Mouse (Mus musculus): ENCODE measurements around the gene Gm28041. TPM values are rescaled to one million over a fixed set of nuclear protein-coding genes. Genes with fewer than 3 reads are reported as not detected.
A peak's percentile ranks its signal among the peaks of the same experiment; 100 is the strongest.
"Not testable (repeated sequence)": the region's sequence is repeated elsewhere in the genome, so short reads cannot be mapped to it uniquely, and the experiment has no call there.

The Gm28041 gene
- not detected for total RNA-seq (2021)

GRCm38 (mm10) chr13:67375050-67375911 lies at the start of gene Gm28041, which contains the start of gene Zfp456:
Gene Gm28041 (minus strand): TSS chr13:67375733.
Gene Zfp456 (minus strand): TSS chr13:67375810.
- peak; percentile 14 to 37 for DNase-seq (ENCODE audit: extremely low spot score in 1 of 2, low spot score in 1 of 2)

- DNase-seq (ENCODE audit: extremely low spot score in 1 of 2, low spot score in 1 of 2) = not testable (repeated sequence)
Observed at GRCm38 (mm10) chr13:67422532-67422931, 47.0 kb upstream of the Gm28041 start.

GRCm38 (mm10) chr13:67421207-67421857 lies 45.8 kb upstream of the Gm28041 start, which contains the start of gene Zfp459:
Gene Zfp459 (minus strand): TSS chr13:67421418.
- peak; percentile 16 to 17 for DNase-seq (ENCODE audit: extremely low spot score in 1 of 2, low spot score in 1 of 2)

GRCm38 (mm10) chr13:67420558-67421206 lies 45.1 kb upstream of the Gm28041 start:
- peak in 1 of 2 experiments; percentile 5 for DNase-seq (ENCODE audit: extremely low spot score in 1 of 2, low spot score in 1 of 2)

- DNase-seq (ENCODE audit: extremely low spot score in 1 of 2, low spot score in 1 of 2) = no peak
Observed at GRCm38 (mm10) chr13:67416811-67417210, 41.3 kb upstream of the Gm28041 start.

- no peak for DNase-seq (ENCODE audit: extremely low spot score in 1 of 2, low spot score in 1 of 2)
Observed at GRCm38 (mm10) chr13:67415759-67416158, 40.2 kb upstream of the Gm28041 start.

- DNase-seq (ENCODE audit: extremely low spot score in 1 of 2, low spot score in 1 of 2) = not testable (repeated sequence)
Observed at GRCm38 (mm10) chr13:67413634-67414033, 38.1 kb upstream of the Gm28041 start.

GRCm38 (mm10) chr13:67399183-67399903 lies 23.8 kb upstream of the Gm28041 start, which contains the start of gene Zfp429:
Gene Zfp429 (minus strand): TSS chr13:67399819.
- DNase-seq (ENCODE audit: extremely low spot score in 1 of 2, low spot score in 1 of 2) = peak; percentile 36 to 42

- not testable (repeated sequence) for DNase-seq (ENCODE audit: extremely low spot score in 1 of 2, low spot score in 1 of 2)
Observed at GRCm38 (mm10) chr13:67376255-67376654, 722 bp upstream of the Gm28041 start.

- peak; percentile 77 to 80 for DNase-seq (ENCODE audit: extremely low spot score in 1 of 2, low spot score in 1 of 2)
Observed at GRCm38 (mm10) chr13:67360131-67360744, 15.3 kb downstream of the Gm28041 start, which contains the start of the genes Gm28044 and Zfp953. Gene Gm28044 (minus strand): TSS chr13:67360536. Gene Zfp953 (minus strand): TSS chr13:67360605.

GRCm38 (mm10) chr13:67351854-67352253 lies 23.7 kb downstream of the Gm28041 start:
- DNase-seq (ENCODE audit: extremely low spot score in 1 of 2, low spot score in 1 of 2) = no peak

- DNase-seq (ENCODE audit: extremely low spot score in 1 of 2, low spot score in 1 of 2) = no peak
Observed at GRCm38 (mm10) chr13:67343422-67343821, 32.1 kb downstream of the Gm28041 start.

- DNase-seq (ENCODE audit: extremely low spot score in 1 of 2, low spot score in 1 of 2) = no peak
Observed at GRCm38 (mm10) chr13:67332877-67333276, 42.7 kb downstream of the Gm28041 start.

GRCm38 (mm10) chr13:67332019-67332724 lies 43.4 kb downstream of the Gm28041 start, which contains the start of gene Zfp595:
Gene Zfp595 (minus strand): TSS chr13:67332570.
- peak; percentile 55 to 62 for DNase-seq (ENCODE audit: extremely low spot score in 1 of 2, low spot score in 1 of 2)

- DNase-seq (ENCODE audit: extremely low spot score in 1 of 2, low spot score in 1 of 2) = peak in 1 of 2 experiments; percentile 3
Observed at GRCm38 (mm10) chr13:67306718-67307117, 68.8 kb downstream of the Gm28041 start.

GRCm38 (mm10) chr13:67305822-67306672 lies 69.5 kb downstream of the Gm28041 start, which contains the start of gene Zfp457:
Gene Zfp457 (minus strand): TSS chr13:67306485.
- peak; percentile 69 to 82 for DNase-seq (ENCODE audit: extremely low spot score in 1 of 2, low spot score in 1 of 2)
